Mouse (Mus musculus): ENCODE results near the gene Sprr2f.

DNA sequence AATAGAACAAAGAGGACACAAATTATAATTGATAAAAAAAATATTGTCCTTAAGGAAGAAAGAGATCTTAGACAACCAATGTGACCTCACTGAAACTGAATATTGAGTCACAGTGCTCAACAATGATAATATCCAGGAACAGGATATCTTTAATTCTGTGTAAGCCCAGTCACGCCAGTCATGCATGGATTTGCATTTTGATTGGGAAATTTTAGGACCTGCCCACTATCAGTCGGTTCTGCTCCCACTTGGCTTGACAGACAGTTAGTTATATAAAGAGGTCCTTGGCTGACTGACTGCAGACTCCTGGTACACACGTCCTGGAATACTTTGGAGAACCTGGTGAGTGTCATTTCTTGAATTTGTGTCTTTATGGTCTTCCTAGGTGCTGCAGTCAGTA, at the start of gene Sprr2f:
- TF ChIP-seq CTCF (IDR thresholded peaks at IDR 0.05) = no peak
- TF ChIP-seq EP300 (IDR thresholded peaks at IDR 0.05) = no peak
